Mouse (Mus musculus) ovary, adult 18-20 months (tissue): ENCODE measurements around the gene Stx8.
A peak's percentile ranks its signal among the peaks of the same experiment; 100 is the strongest.

Experiments
- DNase-seq: peaks from one replicate; pipeline ENCODE4 v3.0.0; 2022; ENCODE audit warnings: low spot score, mixed read lengths

The Stx8 gene

DNA sequence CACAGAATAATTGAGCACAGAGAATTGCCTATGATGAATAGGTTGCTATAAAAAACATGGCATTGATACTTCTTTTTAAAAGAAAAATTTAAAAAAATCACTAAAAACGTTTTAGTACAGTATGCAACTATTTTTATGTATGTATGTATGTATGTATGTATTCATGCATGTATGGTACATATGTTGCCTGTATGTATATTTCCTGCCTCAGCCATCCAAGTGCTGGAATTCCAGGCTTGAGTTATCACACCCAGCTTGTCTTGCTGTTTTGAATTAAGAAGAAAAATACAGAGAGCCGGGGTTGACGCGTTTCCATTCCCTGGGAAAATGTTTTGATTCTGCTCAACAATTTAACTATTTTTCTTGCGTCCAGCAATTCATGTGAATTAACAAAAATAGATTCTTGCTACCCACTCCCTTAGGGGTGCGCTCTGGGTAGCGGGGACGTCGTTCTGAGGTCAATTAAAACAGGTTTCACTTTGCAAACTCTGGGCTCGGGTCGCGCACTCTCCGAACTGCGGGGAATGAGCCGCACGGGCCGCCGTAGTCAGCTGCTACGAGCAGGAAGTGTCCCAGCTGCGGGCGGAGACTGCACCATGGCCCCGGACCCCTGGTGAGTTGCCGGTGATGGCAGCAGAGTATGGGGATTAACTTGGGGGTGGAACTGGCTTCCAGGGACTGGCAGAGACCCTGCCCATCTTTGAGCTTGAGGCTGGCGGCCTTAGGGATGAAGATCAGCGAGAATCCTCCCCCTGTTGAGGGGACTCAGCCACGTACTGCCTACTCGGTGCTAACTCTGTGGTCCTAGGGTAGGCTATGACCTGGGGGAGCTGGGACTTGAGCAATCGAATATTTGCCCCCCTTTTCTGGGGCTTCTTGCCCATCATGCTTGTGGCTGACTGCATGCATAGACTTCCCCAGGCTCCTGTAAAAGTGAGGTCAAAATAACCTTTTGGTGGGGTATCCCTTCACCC lies at the start of gene Stx8:
Gene Stx8 (plus strand): TSS at position 289 of the 974 bp plus-strand sequence.
- DNase-seq: peak; percentile 79

DNA sequence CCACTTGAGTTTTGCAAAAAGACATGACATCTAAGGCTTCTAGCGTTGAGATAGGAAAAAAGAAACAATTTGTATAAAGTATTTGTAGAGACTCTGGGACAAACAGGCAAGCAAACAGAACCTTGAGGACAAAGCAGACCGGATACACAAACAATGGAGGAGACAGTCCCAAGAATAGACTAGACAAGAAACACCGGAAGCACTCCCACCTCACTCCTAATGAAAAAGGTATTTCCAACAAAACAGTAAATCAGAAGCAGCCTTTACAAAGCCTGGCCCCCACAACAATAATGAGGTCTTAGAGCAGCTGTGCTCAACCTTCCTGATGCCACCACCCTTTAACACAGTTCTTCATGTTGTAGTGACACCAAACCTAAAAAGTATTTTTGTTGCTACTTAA lies 48.9 kb upstream of the Stx8 start:
- DNase-seq: no peak

DNA sequence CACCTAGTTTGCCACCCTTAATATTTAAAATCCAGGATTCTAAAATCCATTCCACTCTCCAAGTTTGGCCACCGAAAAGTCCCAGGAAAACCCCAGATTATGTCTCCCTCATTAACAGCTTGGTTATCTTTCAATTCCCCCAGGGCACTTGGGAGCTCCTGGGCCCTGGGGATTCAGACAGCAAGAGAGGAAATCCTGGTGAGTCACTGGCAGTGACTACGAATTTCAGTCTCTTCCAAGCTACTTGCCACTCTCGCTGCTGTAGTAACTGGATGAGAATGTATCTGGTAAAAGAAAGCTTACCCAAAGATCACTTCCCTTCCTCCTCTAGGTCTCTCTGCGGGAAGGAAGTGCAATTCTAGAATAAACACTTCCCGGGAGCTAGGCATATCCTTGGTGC lies 46.4 kb upstream of the Stx8 start:
- DNase-seq: no peak

DNA sequence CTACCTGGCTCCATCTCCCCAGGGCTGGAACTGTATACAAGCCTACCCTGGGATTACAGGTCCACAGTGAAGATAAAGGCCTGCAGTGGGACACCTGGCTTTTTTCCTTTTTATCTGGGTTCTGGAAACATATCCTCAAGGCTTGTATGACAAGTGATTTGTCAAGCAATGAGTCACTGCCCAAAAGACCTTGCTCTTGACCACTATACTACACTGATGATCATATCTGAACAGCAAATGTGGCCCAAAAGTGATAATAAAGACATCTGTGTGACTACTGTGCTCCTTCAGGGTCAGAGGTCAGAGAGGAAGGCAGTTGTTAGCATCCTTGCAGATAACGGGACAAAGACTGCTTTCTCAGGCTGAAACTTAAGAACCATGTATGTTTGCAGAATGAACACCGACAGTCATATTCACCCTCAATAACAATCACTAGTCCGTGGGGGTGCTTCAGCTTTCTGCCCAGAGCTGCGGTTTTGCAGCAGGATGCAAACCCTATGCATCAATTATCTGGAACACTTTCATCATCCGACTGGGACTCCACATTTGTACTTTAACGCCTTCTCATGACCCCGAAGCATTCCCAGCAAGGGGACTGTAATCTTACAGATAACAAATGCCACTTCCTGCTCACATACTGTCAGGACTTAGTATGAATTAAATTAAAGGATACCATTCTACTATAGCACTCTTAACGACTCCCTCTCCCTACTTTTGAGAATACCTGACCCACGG lies 45.6 kb upstream of the Stx8 start:
- no peak for DNase-seq

DNA sequence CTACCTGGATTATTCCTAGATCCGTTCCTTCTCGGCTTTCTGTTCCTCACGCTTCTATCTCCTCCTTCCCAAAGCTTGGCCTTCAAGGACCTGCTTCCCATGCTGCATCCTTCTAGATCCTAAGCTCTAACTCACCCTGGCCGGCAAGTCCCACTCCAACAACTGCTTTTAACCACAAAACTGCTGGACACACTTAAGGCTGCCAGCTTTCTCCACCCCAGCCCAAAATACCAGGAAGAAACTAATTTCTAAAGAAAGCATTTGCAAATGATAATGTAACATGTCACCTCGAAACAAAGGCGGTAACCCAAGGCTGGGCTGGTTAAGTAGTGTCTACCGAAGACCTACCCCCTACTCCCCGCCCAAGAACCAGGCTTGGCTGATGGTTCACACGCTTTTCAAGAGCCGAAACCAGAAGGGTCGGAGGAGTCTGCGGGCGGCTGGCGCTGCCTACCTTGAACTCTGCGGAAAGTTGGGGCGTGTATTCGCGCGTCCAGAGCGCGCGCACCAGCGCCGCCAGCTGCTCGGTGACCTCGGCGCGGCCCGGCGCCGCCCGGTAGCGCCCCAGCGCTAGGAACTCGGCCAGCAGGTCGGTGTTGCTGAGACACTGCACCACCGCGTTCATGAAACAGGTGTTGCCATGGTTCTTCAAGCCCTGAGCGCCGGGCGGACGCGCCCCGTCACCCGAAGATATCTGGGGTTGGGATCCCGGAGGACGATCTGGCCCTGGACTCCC lies 44.7 kb upstream of the Stx8 start:
- peak; percentile 25 for DNase-seq

DNA sequence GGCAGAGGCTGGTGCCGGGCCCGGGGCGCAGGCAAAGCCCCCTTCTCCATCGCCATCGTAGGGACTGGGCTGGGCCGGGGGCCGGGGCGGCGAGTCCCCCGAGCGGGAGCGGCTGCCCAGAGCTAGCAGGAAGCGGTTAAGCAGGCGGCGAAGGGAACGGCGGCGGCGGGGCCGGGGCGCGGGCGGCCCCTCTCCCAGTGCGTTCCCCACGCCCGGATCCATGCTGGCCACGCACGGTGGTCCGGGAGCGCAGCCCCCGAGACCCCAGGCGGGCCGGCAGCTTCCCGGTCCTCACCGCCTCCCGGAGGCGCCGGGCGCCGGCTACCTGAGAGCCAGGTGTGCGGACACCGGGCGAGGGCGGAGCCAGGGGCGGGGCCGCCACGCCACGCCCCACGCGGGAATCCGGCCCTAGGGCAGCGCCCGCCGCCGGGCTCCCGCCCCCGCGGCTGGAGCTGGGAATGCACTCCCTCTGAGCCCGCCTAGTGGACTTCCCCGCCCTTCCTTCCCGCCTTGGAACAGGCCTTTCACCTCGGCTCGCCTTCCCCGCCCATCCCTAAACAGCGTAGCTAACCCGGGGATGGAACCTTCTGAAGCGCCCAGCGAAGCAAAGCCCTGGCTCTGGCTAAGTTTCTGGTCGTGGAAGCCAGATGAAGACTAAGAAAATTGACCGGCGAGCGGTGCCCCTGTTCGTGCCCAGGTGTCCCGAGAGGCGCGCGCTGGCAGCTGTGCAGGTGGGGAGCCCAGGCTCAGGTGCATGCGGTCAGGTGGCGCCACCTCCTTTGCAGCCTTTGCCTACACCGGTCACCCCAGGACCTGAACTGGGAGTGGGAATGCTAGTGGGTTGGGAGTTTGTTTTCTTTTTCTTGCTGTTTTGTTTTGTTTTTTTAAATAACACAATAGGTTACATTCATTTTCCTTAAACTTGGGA lies 43.9 kb upstream of the Stx8 start, which contains the start of gene Usp43:
Gene Usp43 (minus strand): TSS at position 327 of the 928 bp plus-strand sequence.
- peak; percentile 57 for DNase-seq

DNA sequence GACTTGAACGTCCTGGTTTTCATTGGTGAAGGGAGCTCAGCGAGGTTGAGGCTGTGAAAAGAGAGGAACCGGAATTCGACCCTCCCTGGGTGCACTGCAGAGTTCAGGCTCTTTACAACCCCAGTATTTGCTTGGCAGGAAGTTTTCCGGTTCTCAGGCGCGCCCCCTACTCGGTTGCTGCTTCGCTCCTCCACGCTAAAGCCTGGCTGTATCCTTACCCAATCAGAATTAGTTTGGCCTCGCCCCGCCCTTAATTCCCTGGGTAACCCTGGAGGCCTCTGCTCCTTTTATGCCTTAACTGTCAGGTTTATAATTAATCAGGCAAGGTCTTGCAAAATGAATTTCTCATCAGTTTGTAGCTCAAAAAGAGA lies 43.3 kb upstream of the Stx8 start:
- DNase-seq: peak; percentile 59

DNA sequence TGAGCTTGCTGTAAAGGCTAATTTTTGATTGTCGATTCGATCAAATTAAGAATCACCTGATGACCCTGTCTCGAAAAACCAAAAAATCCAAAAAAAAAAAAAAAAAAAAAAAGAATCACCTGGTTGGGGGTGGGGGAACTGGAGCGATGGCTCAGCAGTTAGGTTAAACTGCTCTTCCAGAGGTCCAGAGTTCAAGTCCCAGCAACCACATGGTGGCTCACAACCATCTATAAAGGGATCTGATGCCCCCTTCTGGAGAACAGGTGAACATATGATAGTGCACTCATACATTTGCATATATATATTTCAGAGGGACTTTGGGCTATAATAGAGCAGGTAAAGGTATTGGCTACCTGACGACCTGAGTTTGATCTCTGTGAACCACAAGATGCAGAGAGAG lies 42.3 kb upstream of the Stx8 start:
- no peak for DNase-seq

DNA sequence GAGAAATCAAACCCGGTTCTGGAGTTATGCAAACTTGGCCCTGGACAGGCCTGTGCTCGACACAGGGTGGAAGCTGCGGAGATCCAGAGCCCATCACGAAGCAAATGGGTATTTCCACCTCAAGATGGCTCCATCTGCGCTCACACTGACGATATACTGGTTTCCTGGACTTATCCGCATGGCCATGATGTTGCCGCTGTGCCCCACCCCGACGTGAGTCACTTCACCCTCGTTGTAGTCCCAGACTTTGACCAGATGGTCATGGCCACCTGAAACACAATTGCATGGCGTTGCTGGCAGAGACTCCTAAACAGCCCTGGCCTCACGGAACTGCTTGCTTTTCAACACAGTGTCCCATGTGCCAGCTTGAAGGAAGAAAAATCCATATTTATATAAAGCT lies 41.0 kb upstream of the Stx8 start:
- no peak for DNase-seq

DNA sequence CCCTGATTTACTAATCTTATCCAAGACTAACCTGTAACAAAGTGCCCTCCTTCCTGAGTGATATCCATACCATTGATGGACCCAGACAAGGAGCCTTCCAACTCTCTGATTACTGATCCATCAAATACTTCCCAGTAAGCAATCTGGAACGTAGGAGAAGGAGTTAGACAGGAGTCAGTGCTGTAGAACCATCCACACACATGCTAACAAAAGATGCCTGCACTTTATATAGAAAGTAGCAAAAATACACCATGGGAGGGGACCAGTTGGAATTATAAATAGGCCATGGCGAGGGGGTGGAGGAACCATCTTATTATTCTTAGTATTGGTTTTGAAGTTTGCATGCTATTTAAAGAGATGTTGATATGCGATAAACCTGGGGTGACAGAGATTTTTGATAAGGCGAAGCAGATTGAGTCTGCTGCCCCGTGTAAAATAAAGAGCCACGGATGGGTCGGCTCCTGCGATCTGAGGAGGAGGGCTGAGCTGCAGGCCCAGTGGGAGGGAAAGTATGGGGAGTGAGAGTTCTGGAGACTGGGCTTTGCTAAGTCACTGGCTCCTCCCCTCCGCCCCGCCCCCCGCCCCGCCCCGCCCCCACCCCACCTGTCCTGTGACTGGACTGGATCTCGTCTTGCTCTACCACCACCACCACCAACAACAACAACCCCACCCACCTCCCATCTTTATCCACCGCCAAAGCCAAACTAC lies 39.5 kb upstream of the Stx8 start:
- DNase-seq: no peak

DNA sequence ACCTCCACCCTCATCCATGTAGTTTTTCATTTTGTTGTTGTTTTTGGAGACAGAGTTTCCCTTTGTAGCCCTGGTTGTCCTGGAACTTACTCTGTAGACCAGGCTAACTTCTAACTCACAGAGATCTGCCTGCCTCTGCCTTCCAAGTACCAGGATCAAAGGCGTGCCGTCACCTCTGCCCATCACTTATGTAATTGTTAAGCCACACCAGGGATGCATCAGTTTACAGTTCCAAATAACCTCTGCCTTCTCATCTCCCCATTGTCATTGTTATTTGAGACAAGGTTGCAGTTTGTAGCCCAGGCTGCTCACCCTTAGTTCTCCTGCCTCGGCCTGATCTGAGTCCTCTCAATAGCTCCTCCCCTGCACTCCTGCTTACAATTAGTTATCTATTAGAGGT lies 33.8 kb upstream of the Stx8 start:
- DNase-seq: no peak

DNA sequence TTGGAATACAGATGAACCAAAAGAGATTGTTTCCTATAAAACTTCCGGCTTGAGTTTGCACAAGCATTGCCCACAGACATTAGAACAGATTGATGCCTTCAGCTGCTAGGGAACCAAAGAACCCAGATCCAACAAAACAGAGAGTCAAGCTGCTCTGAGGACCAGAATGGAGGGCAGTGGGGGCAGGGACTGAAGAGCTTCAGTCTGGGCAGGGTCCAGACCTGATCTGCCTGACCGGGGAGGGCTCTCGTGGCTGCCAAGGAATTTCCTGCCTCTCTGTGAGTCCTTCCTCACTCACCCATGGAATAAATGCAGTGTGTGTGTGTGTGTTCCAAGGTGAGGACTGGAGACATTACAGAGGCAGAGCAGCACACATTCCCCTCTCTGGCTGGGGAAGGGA lies 17.8 kb upstream of the Stx8 start:
- DNase-seq: no peak

DNA sequence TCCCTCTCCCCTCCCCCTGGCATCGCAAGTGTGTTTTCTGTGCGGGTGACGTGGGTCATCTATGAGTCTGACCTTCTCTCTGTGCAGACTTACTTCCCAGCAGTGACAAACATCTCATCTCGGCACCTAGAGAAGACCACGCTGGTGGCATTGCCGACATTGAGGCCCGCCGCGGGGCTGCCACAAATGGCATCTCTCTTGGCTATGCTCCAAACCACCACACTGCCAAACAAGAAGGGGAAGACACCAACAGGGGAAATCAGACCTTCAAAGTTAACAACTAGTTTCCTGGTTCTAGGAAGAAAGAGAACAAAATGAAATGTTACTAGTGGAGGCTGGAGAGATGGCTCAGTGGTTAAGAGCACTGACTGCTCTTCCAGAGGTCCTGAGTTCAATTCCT lies 16.5 kb upstream of the Stx8 start:
- no peak for DNase-seq

DNA sequence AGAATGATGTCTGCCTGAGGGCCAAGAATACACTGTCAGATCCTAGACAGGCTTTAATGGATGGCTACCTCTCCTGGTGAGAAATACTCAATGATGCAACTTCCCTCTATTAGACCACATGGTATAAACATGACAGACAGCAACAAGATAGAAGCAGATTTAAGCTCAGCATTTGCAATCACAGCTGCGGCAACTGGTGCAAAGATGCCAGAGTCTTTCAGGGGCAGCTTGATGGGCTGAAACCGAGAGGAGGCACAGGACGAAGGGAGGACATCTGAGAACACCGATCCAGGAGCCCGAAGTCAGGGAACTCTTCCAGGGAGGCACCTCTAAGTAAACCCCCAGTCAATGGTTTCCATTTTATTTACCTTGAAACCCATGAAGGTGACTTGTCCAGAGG lies 12.4 kb upstream of the Stx8 start:
- DNase-seq: no peak

DNA sequence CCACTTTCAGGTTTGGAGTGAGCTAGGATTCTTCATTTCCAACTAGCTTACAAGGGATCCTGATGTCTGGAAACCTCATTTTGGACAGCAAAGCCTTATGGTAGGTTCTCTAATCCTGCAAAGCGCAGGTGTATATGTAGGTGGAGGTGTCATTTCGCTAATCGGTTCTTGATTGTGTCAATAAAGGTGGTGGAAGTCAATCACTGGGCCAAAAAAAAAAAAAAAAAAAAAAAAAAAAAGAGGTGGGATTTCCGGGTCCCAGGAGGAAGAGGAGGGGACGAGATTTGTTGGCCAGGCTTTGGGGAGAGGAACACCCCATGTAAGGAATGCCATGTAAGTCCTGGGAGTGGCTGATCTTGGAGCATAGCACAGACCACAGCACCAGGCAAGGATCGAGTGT lies 11.6 kb upstream of the Stx8 start:
- DNase-seq: no peak

DNA sequence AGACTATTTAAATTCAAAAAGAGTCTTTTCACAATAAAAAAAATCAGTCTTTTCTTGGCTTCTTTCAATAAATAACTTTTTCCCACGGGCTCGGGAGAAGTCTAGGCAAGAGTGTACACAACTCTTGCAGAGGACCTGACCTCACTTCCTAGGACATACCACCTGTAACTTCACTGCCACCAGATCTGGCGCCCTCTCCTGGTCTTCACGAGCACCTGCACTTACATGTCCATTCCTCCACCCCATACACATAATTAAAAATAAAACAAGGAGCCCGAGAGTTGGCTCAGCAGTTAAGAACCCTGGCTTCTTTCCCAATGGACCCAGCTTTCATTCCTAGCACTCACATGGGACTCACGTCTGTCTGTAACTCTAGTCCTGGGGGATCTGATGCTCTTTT lies 1.9 kb upstream of the Stx8 start:
- DNase-seq: no peak

DNA sequence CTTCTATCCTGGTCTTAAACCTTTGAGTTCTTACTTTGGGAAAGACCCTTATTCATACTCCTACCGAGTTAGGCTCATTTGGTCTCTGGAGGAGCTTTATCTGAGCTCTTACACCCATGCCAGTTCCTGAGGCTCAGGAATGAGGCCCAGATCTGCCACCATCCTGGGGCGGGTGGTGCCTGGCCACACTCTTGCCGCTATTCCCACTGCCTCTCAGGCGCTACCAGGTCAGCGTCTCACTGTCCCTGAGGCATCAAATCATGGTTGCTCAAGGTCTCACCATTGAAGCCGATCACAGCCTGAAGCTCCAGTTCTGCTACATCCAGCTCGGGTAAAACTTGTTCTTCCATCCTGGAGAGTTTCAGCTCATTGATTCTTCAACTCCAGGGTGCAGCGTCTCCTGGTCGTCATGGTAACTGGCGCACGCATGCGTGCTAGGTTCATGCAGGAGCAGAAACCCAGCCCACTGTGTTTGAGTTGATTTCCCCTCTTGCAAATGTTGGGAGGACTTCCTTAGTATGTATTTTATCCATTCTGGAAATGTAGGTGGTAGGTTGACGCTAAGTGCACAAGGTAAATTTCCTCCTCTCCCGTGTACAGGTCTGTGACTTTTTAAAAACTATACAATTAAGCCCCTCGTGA lies 630 bp upstream of the Stx8 start, which contains the start of gene Cfap52:
Gene Cfap52 (minus strand): TSS at position 410 of the 642 bp plus-strand sequence.
- DNase-seq: peak; percentile 72

DNA sequence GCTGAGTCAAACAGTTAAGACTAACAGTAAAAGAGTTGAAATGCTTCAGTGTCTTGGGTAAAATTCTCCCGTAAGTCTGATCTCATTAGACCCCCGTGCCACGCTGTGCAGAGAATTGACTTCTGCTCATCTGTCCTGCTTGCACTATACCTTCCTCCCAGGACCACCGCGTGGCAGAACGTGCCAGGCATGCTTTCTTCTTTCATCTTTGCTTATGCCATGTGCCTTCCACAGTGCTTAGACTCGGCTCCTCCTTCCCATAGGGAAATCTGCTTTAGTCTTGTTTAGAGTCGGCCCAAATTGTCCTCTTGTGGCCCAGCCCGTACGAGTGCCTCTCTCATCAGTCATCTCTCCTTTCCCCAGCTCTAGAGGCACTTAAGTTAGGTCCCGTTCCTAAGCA lies 1.8 kb downstream of the Stx8 start:
- DNase-seq: no peak

DNA sequence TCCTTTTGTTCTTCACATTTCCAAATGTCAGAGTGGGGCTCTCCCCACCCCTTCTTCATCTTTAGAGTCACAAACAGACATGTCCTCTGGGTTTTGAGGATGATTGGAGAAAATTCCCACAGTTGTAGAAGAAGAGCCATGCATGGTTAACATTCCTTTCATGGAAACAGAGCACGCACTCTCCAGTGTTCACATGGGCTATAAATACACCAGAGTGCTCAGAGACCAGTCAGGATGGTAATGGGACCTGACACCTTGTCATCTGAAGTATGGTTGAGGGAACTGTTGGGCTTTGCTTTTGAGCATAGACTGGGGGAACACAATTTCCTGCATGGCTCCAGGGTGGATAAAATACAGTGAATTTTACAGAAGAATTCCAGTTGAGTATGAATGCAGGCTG lies 6.6 kb downstream of the Stx8 start:
- no peak for DNase-seq

DNA sequence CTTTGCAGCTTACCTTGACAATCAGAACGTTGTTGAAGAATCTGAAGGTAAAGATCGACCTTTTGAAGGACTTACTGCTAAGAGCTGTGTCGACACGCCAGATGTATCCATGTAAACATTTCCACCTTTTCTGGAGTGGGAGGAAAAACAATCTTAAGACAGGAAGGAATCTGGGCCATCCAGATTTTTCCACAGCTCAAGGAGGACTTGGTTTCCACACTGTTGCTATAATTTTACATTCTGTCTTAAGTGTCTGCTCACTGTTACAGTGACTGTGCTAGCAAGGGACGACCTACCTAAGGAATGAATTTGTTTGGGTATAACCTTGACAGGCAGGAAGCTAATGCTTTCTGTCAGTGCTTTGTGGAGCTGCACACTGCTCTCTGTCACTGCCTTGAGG lies 7.2 kb downstream of the Stx8 start:
- no peak for DNase-seq
